Mouse (Mus musculus): Measurements from ENCODE around the gene Ifrd2. TPM values are rescaled to one million over a fixed set of nuclear protein-coding genes. Genes with fewer than 3 reads are reported as not detected.
"Not testable (repeated sequence)": the region's sequence is repeated elsewhere in the genome, so short reads cannot be mapped to it uniquely, and the experiment has no call there.

Ifrd2 gene
- polyA plus RNA-seq, 1 experiment from 2014 or later = 28.9 TPM

DNA sequence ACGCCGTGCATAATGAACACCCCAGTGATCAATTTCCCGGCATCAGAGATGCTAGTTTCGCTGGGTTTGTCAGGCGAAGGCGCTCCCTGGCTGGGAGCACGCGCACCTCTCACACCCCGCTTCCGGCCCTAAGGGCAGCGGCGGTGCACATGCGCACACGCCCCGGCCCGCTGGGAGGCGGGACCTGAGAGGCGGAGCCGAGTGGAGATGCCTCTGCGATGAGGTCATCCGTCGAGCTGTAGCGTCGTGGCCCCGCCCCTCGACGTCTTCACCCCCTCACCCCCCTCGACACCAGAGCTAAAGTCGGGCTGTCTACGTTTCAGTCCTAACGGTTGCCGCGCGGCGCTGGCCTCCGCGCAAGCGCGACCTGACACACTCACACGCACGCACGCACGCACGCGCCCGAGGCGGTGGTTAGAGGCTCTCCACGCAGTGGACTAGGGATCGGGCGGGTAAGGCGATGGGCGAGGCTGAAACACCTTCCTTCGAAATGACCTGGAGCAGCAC, 33.1 kb upstream of the Ifrd2 start:
- H3K4me3 ChIP-seq (replicated peaks; ENCODE audit: low read depth, low read length) = peak overlapping the region; percentile 70

DNA sequence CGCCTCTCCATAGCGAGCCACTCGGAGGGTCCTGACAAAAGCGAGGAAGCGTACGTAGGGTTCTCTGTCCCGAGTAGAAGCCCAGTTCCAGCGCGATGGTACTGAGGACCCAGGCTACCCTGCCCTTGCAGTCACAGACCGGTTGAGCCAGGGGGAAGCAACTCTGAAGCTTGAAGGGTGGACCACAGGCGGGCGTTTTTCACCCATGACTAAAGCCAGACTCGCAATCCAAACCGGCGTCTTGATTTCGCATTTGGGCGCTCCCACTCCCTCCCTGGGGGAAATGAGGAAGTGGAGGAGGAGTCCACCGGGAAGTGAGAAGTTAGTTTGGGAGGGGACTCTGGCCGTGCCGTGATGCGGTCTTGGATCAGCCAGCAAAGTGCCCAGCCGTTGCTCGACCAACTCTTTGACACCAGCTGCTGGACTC, 32.4 kb upstream of the Ifrd2 start:
- Histone ChIP-seq H3K4me1 (replicated peaks; ENCODE audit: insufficient read depth, low read length) (peaks cover 49% of the 10 kb centered on the region), H3K36me3 (ENCODE audit: insufficient read depth, low read length) (peaks cover 27% of the 10 kb centered on the region), H3K27ac (peak overlapping the region; percentile 97), H3K4me2 (ENCODE audit: low read length) (peak overlapping the region; percentile 83), H3K4me3 (replicated peaks; ENCODE audit: low read depth, low read length) (peak overlapping the region; percentile 70), H3K9me3 (replicated peaks; ENCODE audit: low read length) (no peaks in the 10 kb centered on the region), H3K9ac (ENCODE audit: low read depth, low read length) (peak overlapping the region; percentile 79), H3K27me3 (ENCODE audit: insufficient read depth, low read length) (no peaks in the 10 kb centered on the region)
- ATAC-seq (replicated peaks; ENCODE audit: low FRiP score, low read depth) (peak; percentile 13), DNase-seq (ENCODE audit: low spot score) (peak; percentile 94)
- WGBS = 2% methylated on average over 23 of the region's 23 CpGs
- TF ChIP-seq CTCF (IDR thresholded peaks at IDR 0.05; ENCODE audit: low read depth) = no peak

More for the DNA sequence above, 33.1 kb upstream of the Ifrd2 start:
- Histone ChIP-seq H3K27ac (peak overlapping the region; percentile 97), H3K9me3 (replicated peaks; ENCODE audit: low read length) (no peaks in the 10 kb centered on the region), H3K27me3 (ENCODE audit: insufficient read depth, low read length) (no peaks in the 10 kb centered on the region), H3K36me3 (ENCODE audit: insufficient read depth, low read length) (peaks cover 21% of the 10 kb centered on the region), H3K4me1 (replicated peaks; ENCODE audit: insufficient read depth, low read length) (peaks cover 49% of the 10 kb centered on the region), H3K4me2 (ENCODE audit: low read length) (peak overlapping the region; percentile 83), H3K9ac (ENCODE audit: low read depth, low read length) (peak overlapping the region; percentile 79)
- peak; percentile 39; the same call in 1 of the 2 replicates for TF ChIP-seq CTCF (IDR thresholded peaks at IDR 0.05; ENCODE audit: low read depth)
- DNase-seq (ENCODE audit: low spot score) (peak; percentile 98), ATAC-seq (replicated peaks; ENCODE audit: low FRiP score, low read depth) (peak; percentile 87)
- under 1% methylated on average over 53 of the region's 53 CpGs for WGBS

- Histone ChIP-seq H3K9me3 (replicated peaks; ENCODE audit: low read length) (no peaks in the 10 kb centered on the region), H3K4me3 (replicated peaks; ENCODE audit: low read depth, low read length) (peak overlapping the region; percentile 70), H3K27me3 (ENCODE audit: insufficient read depth, low read length) (no peaks in the 10 kb centered on the region), H3K4me2 (ENCODE audit: low read length) (peak overlapping the region; percentile 83), H3K36me3 (ENCODE audit: insufficient read depth, low read length) (peaks cover 34% of the 10 kb centered on the region), H3K9ac (ENCODE audit: low read depth, low read length) (peak overlapping the region; percentile 79; the same call in 1 of the 2 replicates), H3K27ac (peak overlapping the region; percentile 97), H3K4me1 (replicated peaks; ENCODE audit: insufficient read depth, low read length) (peaks cover 48% of the 10 kb centered on the region)
- DNase-seq (ENCODE audit: low spot score) (no peak), ATAC-seq (replicated peaks; ENCODE audit: low FRiP score, low read depth) (no peak)
- 23% methylated on average over 2 of the region's 2 CpGs for WGBS
- no peak for TF ChIP-seq CTCF (IDR thresholded peaks at IDR 0.05; ENCODE audit: low read depth)
Observed at GRCm38 (mm10) chr9:107555701-107556100, 31.7 kb upstream of the Ifrd2 start.

GRCm38 (mm10) chr9:107556346-107556745, 31.1 kb upstream of the Ifrd2 start:
- DNase-seq (ENCODE audit: low spot score) = no peak
- no peak for TF ChIP-seq CTCF (IDR thresholded peaks at IDR 0.05; ENCODE audit: low read depth)
- Histone ChIP-seq H3K4me1 (replicated peaks; ENCODE audit: insufficient read depth, low read length) (peaks cover 41% of the 10 kb centered on the region), H3K9ac (ENCODE audit: low read depth, low read length) (peak overlapping the region; percentile 79; the same call in 1 of the 2 replicates), H3K36me3 (ENCODE audit: insufficient read depth, low read length) (peaks cover 40% of the 10 kb centered on the region), H3K4me3 (replicated peaks; ENCODE audit: low read depth, low read length) (peak overlapping the region; percentile 70; the same call in 1 of the 2 replicates), H3K27ac (no peak overlapping the region), H3K9me3 (replicated peaks; ENCODE audit: low read length) (no peaks in the 10 kb centered on the region), H3K27me3 (ENCODE audit: insufficient read depth, low read length) (no peaks in the 10 kb centered on the region), H3K4me2 (ENCODE audit: low read length) (peak overlapping the region; percentile 83)
- ATAC-seq (replicated peaks; ENCODE audit: low FRiP score, low read depth) = no peak
- 56% methylated on average over 3 of the region's 3 CpGs for WGBS

- Histone ChIP-seq H3K36me3 (ENCODE audit: insufficient read depth, low read length) (peaks cover 42% of the 10 kb centered on the region), H3K4me2 (ENCODE audit: low read length) (peak within 1 kb of the TSS; percentile 87), H3K9ac (ENCODE audit: low read depth, low read length) (peak within 1 kb of the TSS; percentile 73), H3K4me1 (replicated peaks; ENCODE audit: insufficient read depth, low read length) (peaks cover 16% of the 10 kb centered on the region; the same call in 1 of the 2 replicates), H3K9me3 (replicated peaks; ENCODE audit: low read length) (no peaks in the 10 kb centered on the region), H3K27me3 (ENCODE audit: insufficient read depth, low read length) (no peaks in the 10 kb centered on the region), H3K4me3 (replicated peaks; ENCODE audit: low read depth, low read length) (peak within 1 kb of the TSS; percentile 63), H3K27ac (peak within 1 kb of the TSS; percentile 76)
- peak; percentile 92 for ATAC-seq (replicated peaks; ENCODE audit: low FRiP score, low read depth)
- DNase-seq (ENCODE audit: low spot score) = peak; percentile 97
- no peak for TF ChIP-seq CTCF (IDR thresholded peaks at IDR 0.05; ENCODE audit: low read depth)
- under 1% methylated on average over 46 of the region's 46 CpGs for WGBS
Observed at GRCm38 (mm10) chr9:107563029-107563581, 24.3 kb upstream of the Ifrd2 start, which contains the start of gene Tusc2. Gene Tusc2 (plus strand): TSS chr9:107563255.

GRCm38 (mm10) chr9:107565556-107565955, 21.9 kb upstream of the Ifrd2 start:
- DNase-seq (ENCODE audit: low spot score) = peak; percentile 53
- ATAC-seq (replicated peaks; ENCODE audit: low FRiP score, low read depth); H3K4me3 ChIP-seq (replicated peaks; ENCODE audit: low read depth, low read length); H3K27me3 ChIP-seq (ENCODE audit: insufficient read depth, low read length); H3K9me3 ChIP-seq (replicated peaks; ENCODE audit: low read length); H3K9ac ChIP-seq (ENCODE audit: low read depth, low read length): not testable (repeated sequence)
- peak overlapping the region; percentile 43; the same call in 1 of the 2 replicates for H3K27ac ChIP-seq
- 53% methylated on average over 5 of the region's 5 CpGs for WGBS
- TF ChIP-seq CTCF (IDR thresholded peaks at IDR 0.05; ENCODE audit: low read depth) = peak; percentile 41; the same call in 1 of the 2 replicates
- peaks cover 25% of the 10 kb centered on the region for H3K4me1 ChIP-seq (replicated peaks; ENCODE audit: insufficient read depth, low read length)
- peaks cover 18% of the 10 kb centered on the region for H3K36me3 ChIP-seq (ENCODE audit: insufficient read depth, low read length)
- peak overlapping the region; percentile 25 for H3K4me2 ChIP-seq (ENCODE audit: low read length)
